Mouse (Mus musculus): ENCODE data around the gene Olfr948. TPM values are rescaled to one million over a fixed set of nuclear protein-coding genes. Genes with fewer than 3 reads are reported as not detected.

The Olfr948 gene
- not detected in 2 replicates for polyA plus RNA-seq (2016; fragmentation: Nextera tagmentation; extraction: Ambion mirVana)

GRCm38 (mm10) chr9:39325945-39326344, at the start of gene Olfr948:
Gene Olfr948 (minus strand): TSS chr9:39326045.
- no peak within 1 kb of the TSS for H3K27ac ChIP-seq (ENCODE audit: poor library complexity, severe bottlenecking)
- H3K9ac ChIP-seq = no peak within 1 kb of the TSS
- H3K4me1 ChIP-seq (replicated peaks) = no peaks in the 10 kb centered on the region
- H3K27me3 ChIP-seq (replicated peaks) = no peaks in the 10 kb centered on the region
- H3K36me3 ChIP-seq = no peaks in the 10 kb centered on the region
- H3K4me2 ChIP-seq = no peak within 1 kb of the TSS
- ATAC-seq (ENCODE audit: insufficient number of reproducible peaks, low FRiP score) = no peak
- H3K9me3 ChIP-seq (replicated peaks) = 0 out of 2 replicates have a peak, but pooled peaks cover 2% of the 10 kb centered on the region
- H3K4me3 ChIP-seq = no peak within 1 kb of the TSS

DNA sequence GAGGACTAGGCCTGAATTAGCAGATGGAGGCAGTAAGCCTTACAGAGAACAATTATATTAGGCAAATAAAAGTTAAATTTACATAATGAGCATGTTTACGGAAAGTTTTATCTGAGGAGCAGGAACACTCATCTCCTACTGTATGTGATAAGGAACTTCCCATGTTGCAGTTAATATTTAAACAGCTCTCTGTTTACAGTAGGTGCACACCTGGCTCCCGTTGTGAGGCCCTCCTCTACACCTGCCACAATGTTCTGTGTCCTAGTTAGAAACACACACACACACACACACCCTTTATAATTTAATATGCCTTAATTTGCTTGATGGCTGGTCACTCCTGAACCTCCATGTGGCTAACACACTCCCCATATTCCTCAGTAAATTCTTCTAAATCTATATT, 38.7 kb downstream of the Olfr948 start:
- Histone ChIP-seq H3K4me3 (no peak overlapping the region), H3K4me1 (replicated peaks) (no peaks in the 10 kb centered on the region), H3K36me3 (no peaks in the 10 kb centered on the region), H3K9me3 (replicated peaks) (no peaks in the 10 kb centered on the region), H3K27ac (ENCODE audit: poor library complexity, severe bottlenecking) (no peak overlapping the region), H3K27me3 (replicated peaks) (no peaks in the 10 kb centered on the region), H3K4me2 (no peak overlapping the region), H3K9ac (no peak overlapping the region)
- no peak for ATAC-seq (ENCODE audit: insufficient number of reproducible peaks, low FRiP score)
- 73% methylated on average over 2 of the region's 2 CpGs for WGBS

- WGBS = 79% methylated on average over 3 of the region's 3 CpGs
- Histone ChIP-seq H3K4me3 (no peak within 1 kb of the TSS), H3K9ac (no peak within 1 kb of the TSS), H3K36me3 (no peaks in the 10 kb centered on the region), H3K27ac (ENCODE audit: poor library complexity, severe bottlenecking) (no peak within 1 kb of the TSS), H3K27me3 (replicated peaks) (no peaks in the 10 kb centered on the region), H3K4me1 (replicated peaks) (no peaks in the 10 kb centered on the region), H3K4me2 (no peak within 1 kb of the TSS), H3K9me3 (replicated peaks) (no peaks in the 10 kb centered on the region)
- ATAC-seq (ENCODE audit: insufficient number of reproducible peaks, low FRiP score) = no peak
These were observed 49.1 kb downstream of the Olfr948 start, which contains the start of gene Olfr945 for GRCm38 (mm10) chr9:39276718-39277117. Gene Olfr945 (minus strand): TSS chr9:39276818.

Other genes starting within 250 kb of the Olfr948 start
- gene Olfr938, start 247.2 kb downstream of the Olfr948 start, polyA plus RNA-seq (2016; fragmentation: Nextera tagmentation; extraction: Ambion mirVana) = not detected in 2 replicates
- not detected in 2 replicates for gene Olfr27, start 197.9 kb downstream of the Olfr948 start, polyA plus RNA-seq (2016; fragmentation: Nextera tagmentation; extraction: Ambion mirVana)
- not detected in 2 replicates for gene Olfr943, start 159.7 kb downstream of the Olfr948 start, polyA plus RNA-seq (2016; fragmentation: Nextera tagmentation; extraction: Ambion mirVana)
- gene Olfr944, start 124.1 kb downstream of the Olfr948 start, polyA plus RNA-seq (2016; fragmentation: Nextera tagmentation; extraction: Ambion mirVana) = not detected in 2 replicates
- gene Olfr1537, start 76.1 kb downstream of the Olfr948 start, polyA plus RNA-seq (2016; fragmentation: Nextera tagmentation; extraction: Ambion mirVana) = not detected in 2 replicates
- gene Olfr945, start 49.2 kb downstream of the Olfr948 start, polyA plus RNA-seq (2016; fragmentation: Nextera tagmentation; extraction: Ambion mirVana) = not detected in 2 replicates
- not detected in 2 replicates for gene Olfr951, start 61.4 kb upstream of the Olfr948 start, polyA plus RNA-seq (2016; fragmentation: Nextera tagmentation; extraction: Ambion mirVana)
- gene Olfr952, start 101.1 kb upstream of the Olfr948 start, polyA plus RNA-seq (2016; fragmentation: Nextera tagmentation; extraction: Ambion mirVana) = not detected in 2 replicates
- gene Olfr954, start 130.7 kb upstream of the Olfr948 start, polyA plus RNA-seq (2016; fragmentation: Nextera tagmentation; extraction: Ambion mirVana) = not detected in 2 replicates
- gene Olfr955, start 145.9 kb upstream of the Olfr948 start, polyA plus RNA-seq (2016; fragmentation: Nextera tagmentation; extraction: Ambion mirVana) = not detected in 2 replicates
- gene Olfr44, start 167.9 kb upstream of the Olfr948 start, polyA plus RNA-seq (2016; fragmentation: Nextera tagmentation; extraction: Ambion mirVana) = not detected in 2 replicates
- not detected in 2 replicates for gene Olfr957, start 189.8 kb upstream of the Olfr948 start, polyA plus RNA-seq (2016; fragmentation: Nextera tagmentation; extraction: Ambion mirVana)
- gene Olfr958, start 228.0 kb upstream of the Olfr948 start, polyA plus RNA-seq (2016; fragmentation: Nextera tagmentation; extraction: Ambion mirVana) = not detected in 2 replicates
- not detected in 2 replicates for gene Olfr959, start 249.5 kb upstream of the Olfr948 start, polyA plus RNA-seq (2016; fragmentation: Nextera tagmentation; extraction: Ambion mirVana)